Comparison of ENCODE assay signal across 9 mouse cellular contexts in genomic region chr10:58370143-58370542, GRCm38 (mm10). TPM values are rescaled to one million over a fixed set of nuclear protein-coding genes. Genes with fewer than 3 reads are reported as not detected.
A peak's percentile ranks its signal among the peaks of the same experiment; 100 is the strongest.
DNase-seq lines count a peak whose midpoint lies in the region; ATAC-seq lines count a peak whose summit lies in the region.
"Had no signal": no experiment of that assay in that cellular context is flagged by ENCODE, and none has a peak within 500 bp of the region (broad histone marks: within the 10 kb centered on the region; RNA-seq: fewer than 3 reads in every experiment).

No protein-coding gene starts in this region.

- no peak for ATAC-seq in erythroblast, adult 5-6 weeks (replicated peaks; ENCODE audit: low FRiP score, poor library complexity, severe bottlenecking)
- no peak for ATAC-seq in midbrain, embryonic 13.5 days
- no peak for ATAC-seq in midbrain, embryonic 16.5 days
- ATAC-seq in stomach, embryonic 14.5 days (ENCODE audit: insufficient number of reproducible peaks, insufficient read depth, low FRiP score, low read depth), result no peak

- peak overlapping the region; percentile 69 for H3K4me3 ChIP-seq in erythroblast, embryonic 14.5 days (replicated peaks)
- H3K4me3 ChIP-seq in midbrain, embryonic 13.5 days (replicated peaks), result no peak overlapping the region
- H3K4me3 ChIP-seq in midbrain, embryonic 16.5 days (ENCODE audit: low read depth, low read length), result no peak overlapping the region
- H3K4me3 ChIP-seq in stomach, embryonic 14.5 days (ENCODE audit: low read depth, low read length), result no peak overlapping the region
- H3K4me3 ChIP-seq: embryonic facial prominence, embryonic 15.5 days had no signal

- H3K9ac ChIP-seq in midbrain, embryonic 13.5 days (replicated peaks), result no peak overlapping the region
- H3K9ac ChIP-seq in midbrain, embryonic 16.5 days (ENCODE audit: low read depth, low read length), result no peak overlapping the region
- no peak overlapping the region for H3K9ac ChIP-seq in stomach, embryonic 14.5 days (replicated peaks; ENCODE audit: low read depth, low read length)
- H3K9ac ChIP-seq: embryonic facial prominence, embryonic 15.5 days had no signal

- H3K4me2 ChIP-seq in midbrain, embryonic 13.5 days (replicated peaks), result no peak overlapping the region
- no peak overlapping the region for H3K4me2 ChIP-seq in midbrain, embryonic 16.5 days (ENCODE audit: low read length)
- no peak overlapping the region for H3K4me2 ChIP-seq in stomach, embryonic 14.5 days (replicated peaks; ENCODE audit: low read depth, low read length)
- H3K4me2 ChIP-seq: embryonic facial prominence, embryonic 15.5 days had no signal

- H3K9me3 ChIP-seq in erythroblast, embryonic 14.5 days (ENCODE audit: control insufficient read depth, low read length), result no peaks in the 10 kb centered on the region; the same call in 1 of the 2 replicates
- H3K9me3 ChIP-seq in midbrain, embryonic 13.5 days, result no peaks in the 10 kb centered on the region
- no peaks in the 10 kb centered on the region for H3K9me3 ChIP-seq in midbrain, embryonic 16.5 days (replicated peaks; ENCODE audit: control insufficient read depth, low read length, poor library complexity, severe bottlenecking)
- no peaks in the 10 kb centered on the region for H3K9me3 ChIP-seq in stomach, embryonic 14.5 days (ENCODE audit: control insufficient read depth, low read depth, low read length)
- H3K9me3 ChIP-seq: embryonic facial prominence, embryonic 15.5 days had no signal

- peak; percentile 77 for DNase-seq in induced T-regulatory cell, adult 2 months (ENCODE audit: low read depth)
- DNase-seq in neural tube, embryonic 10.5 days (ENCODE audit: extremely low spot score, low spot score), result no peak
- no peak for DNase-seq in cerebellum, adult 9-10 months

- peak overlapping the region; percentile 35 for H3K27ac ChIP-seq in midbrain, embryonic 13.5 days
- no peak overlapping the region for H3K27ac ChIP-seq in midbrain, embryonic 16.5 days (ENCODE audit: low read length)
- H3K27ac ChIP-seq in stomach, embryonic 14.5 days (ENCODE audit: low read length), result peak overlapping the region; percentile 84
- H3K27ac ChIP-seq: embryonic facial prominence, embryonic 15.5 days had no signal

- no peaks in the 10 kb centered on the region for H3K27me3 ChIP-seq in erythroblast, embryonic 14.5 days (ENCODE audit: control insufficient read depth)
- no peaks in the 10 kb centered on the region for H3K27me3 ChIP-seq in midbrain, embryonic 13.5 days
- H3K27me3 ChIP-seq in midbrain, embryonic 16.5 days (ENCODE audit: control insufficient read depth, insufficient read depth, low read depth, low read length), result no peaks in the 10 kb centered on the region
- H3K27me3 ChIP-seq in stomach, embryonic 14.5 days (ENCODE audit: control insufficient read depth, insufficient read depth, low read length), result no peaks in the 10 kb centered on the region
- H3K27me3 ChIP-seq: embryonic facial prominence, embryonic 15.5 days had no signal

- peaks cover 91% of the 10 kb centered on the region for H3K4me1 ChIP-seq in erythroblast, embryonic 14.5 days (ENCODE audit: control insufficient read depth)
- peaks cover 36% of the 10 kb centered on the region for H3K4me1 ChIP-seq in midbrain, embryonic 13.5 days (replicated peaks)
- peaks cover 13% of the 10 kb centered on the region for H3K4me1 ChIP-seq in midbrain, embryonic 16.5 days (ENCODE audit: control insufficient read depth, insufficient read depth, low read length)
- peaks cover 25% of the 10 kb centered on the region; the same call in 1 of the 2 replicates for H3K4me1 ChIP-seq in stomach, embryonic 14.5 days (ENCODE audit: control insufficient read depth, insufficient read depth, low read length)

- peaks cover 24% of the 10 kb centered on the region for H3K36me3 ChIP-seq in erythroblast, embryonic 14.5 days (ENCODE audit: control insufficient read depth)
- no peaks in the 10 kb centered on the region for H3K36me3 ChIP-seq in midbrain, embryonic 13.5 days
- no peaks in the 10 kb centered on the region for H3K36me3 ChIP-seq in midbrain, embryonic 16.5 days (ENCODE audit: control insufficient read depth, insufficient read depth, low read length)
- H3K36me3 ChIP-seq in stomach, embryonic 14.5 days (ENCODE audit: control insufficient read depth, insufficient read depth, low read length), result no peaks in the 10 kb centered on the region
- H3K36me3 ChIP-seq: embryonic facial prominence, embryonic 15.5 days had no signal

RNA-seq across cellular contexts. Expression of gene Lims1, which starts 46.9 kb away (rescaled TPM):
- 0.20 and 0.43 TPM in 2 replicates for polyA plus RNA-seq in erythroblast, embryonic 14.5 days (2012)
- 54.8 and 59.8 TPM in 2 replicates for total RNA-seq in erythroblast, adult 5-6 weeks (2015; ENCODE audit: low replicate concordance)
- total RNA-seq in erythroblast, adult 5-6 weeks (2017; ENCODE audit: low replicate concordance), result 29.2 and 32.8 TPM in 2 replicates
- 62.1 and 65.6 TPM in 2 replicates for polyA plus RNA-seq in midbrain, embryonic 13.5 days (2015; fragmentation: Nextera tagmentation; extraction: Ambion mirVana)
- polyA plus RNA-seq in midbrain, embryonic 16.5 days (2015; fragmentation: Nextera tagmentation; extraction: Ambion mirVana), result 47.1 and 54.0 TPM in 2 replicates
- polyA plus RNA-seq in stomach, embryonic 14.5 days (2014; fragmentation: Nextera tagmentation; extraction: Ambion mirVana), result 173 and 178 TPM in 2 replicates

Comparison
In these comparisons a context has a peak if more than half of its experiments do, and no peak if none do; other contexts are left out.
1. RNA of gene Lims1, which starts 46.9 kb away (polyA plus RNA-seq): 173 to 178 TPM in stomach, embryonic 14.5 days, 62.1 to 65.6 TPM in midbrain, embryonic 13.5 days and 47.1 to 54.0 TPM in midbrain, embryonic 16.5 days; 0.20 to 0.43 TPM in erythroblast, embryonic 14.5 days; every median in the first group is over 10 times any median in the second.